Mouse (Mus musculus) thymus, adult 2 months (tissue): ENCODE data around the gene Cycs.

Source experiments
- CTCF ChIP-seq: fragments of 200-500 bp; IDR thresholded peaks from 2 replicates; pipeline ENCODE4 v1.5.1; 2012; ENCODE audit warnings: mild to moderate bottlenecking, control low read depth, low read length, moderate library complexity, borderline replicate concordance; ENCODE audit not compliant: control insufficient read depth, poor library complexity, insufficient read depth; ENCODE audit errors: extremely low read depth
- POLR2A ChIP-seq: fragments of 200-500 bp; IDR thresholded peaks from 2 replicates; pipeline ENCODE4 v1.6.1; 2012; ENCODE audit warnings: mild to moderate bottlenecking, low read length, control low read depth, moderate library complexity; ENCODE audit not compliant: control insufficient read depth, poor library complexity, insufficient read depth; ENCODE audit errors: extremely low read depth

DNA sequence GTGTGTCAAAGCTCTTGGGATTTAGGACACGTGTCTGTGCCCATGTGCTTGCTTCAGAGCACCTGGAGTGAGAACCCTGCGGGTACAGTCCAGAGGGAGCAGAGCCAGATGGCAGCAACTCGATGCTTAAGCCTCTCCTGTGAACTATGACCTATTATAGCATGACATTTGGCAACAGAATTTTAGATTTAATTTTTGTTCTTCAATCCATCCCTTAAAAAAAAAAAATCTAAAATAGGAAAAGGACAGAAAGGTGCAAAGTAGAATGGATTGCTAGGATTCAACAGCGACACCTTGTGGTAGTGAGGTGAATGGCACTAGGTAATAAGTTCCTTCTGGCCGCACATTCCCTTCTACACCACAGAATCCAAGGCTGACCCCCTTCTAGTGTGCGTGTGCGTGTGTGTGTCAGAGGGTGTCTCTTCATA is 39.7 kb downstream of the Cycs start:
- no peak for TF ChIP-seq POLR2A
- no peak for TF ChIP-seq CTCF
